Mouse (Mus musculus) stomach, postnatal 0 days (tissue): ENCODE measurements around the gene Rnf121. TPM values are rescaled to one million over a fixed set of nuclear protein-coding genes. Genes with fewer than 3 reads are reported as not detected.

Source experiments
- ATAC-seq: fragments of 200-750 bp; cut with Nextera tagmentation; 2 replicates; pipeline ENCODE4 v1.8.0; 2017; ENCODE audit not compliant: low FRiP score, low TSS enrichment
- DNase-seq: peaks from one replicate; pipeline ENCODE4 v3.0.0-alpha.2; 2016; ENCODE audit warnings: low spot score
- H3K27ac ChIP-seq: fragments of 300-500 bp; sonication (generic); replicated peaks from 2 replicates; pipeline ENCODE4 v1.5.1; 2014; ENCODE audit warnings: mild to moderate bottlenecking, control low read depth
- H3K27me3 ChIP-seq: fragments of 300-500 bp; sonication (generic); 2 replicates; pipeline ENCODE4 v1.6.1; 2014; ENCODE audit warnings: low read length; ENCODE audit not compliant: control insufficient read depth, insufficient read depth
- H3K36me3 ChIP-seq: fragments of 300-500 bp; sonication (generic); 2 replicates; pipeline ENCODE4 v1.6.1; 2014; ENCODE audit warnings: low read length, mixed read lengths; ENCODE audit not compliant: control insufficient read depth, insufficient read depth
- H3K4me1 ChIP-seq: fragments of 300-500 bp; sonication (generic); replicated peaks from 2 replicates; pipeline ENCODE4 v1.6.1; 2014; ENCODE audit warnings: antibody characterized with exemption; ENCODE audit not compliant: control insufficient read depth, insufficient read depth
- H3K4me2 ChIP-seq: fragments of 300-500 bp; sonication (generic); replicated peaks from 2 replicates; pipeline ENCODE4 v1.6.1; 2014; ENCODE audit warnings: low read depth, mild to moderate bottlenecking, control low read depth, moderate library complexity
- H3K4me3 ChIP-seq: fragments of 300-500 bp; sonication (generic); 2 replicates; pipeline ENCODE4 v1.5.1; 2014; ENCODE audit warnings: low read depth, low read length, control low read depth
- H3K9ac ChIP-seq: fragments of 300-500 bp; sonication (generic); 2 replicates; pipeline ENCODE4 v1.6.1; 2014; ENCODE audit warnings: mild to moderate bottlenecking, low read length, control low read depth, mixed read lengths
- H3K9me3 ChIP-seq: fragments of 300-500 bp; sonication (generic); 2 replicates; pipeline ENCODE4 v1.6.1; 2016; ENCODE audit warnings: low read length; ENCODE audit not compliant: control insufficient read depth
- CTCF ChIP-seq: IDR thresholded peaks from 2 replicates; pipeline ENCODE4 v1.5.1; 2016; ENCODE audit warnings: antibody characterized with exemption, low read depth, mild to moderate bottlenecking, moderate library complexity
- EP300 ChIP-seq: optimal IDR thresholded peaks from 2 replicates; pipeline ENCODE3; 2016; ENCODE audit warnings: antibody characterized with exemption
- WGBS: fragments of 180-500 bp; shearing (Covaris S2); extraction: QIAGEN DNeasy Blood & Tissue Kit; methylation state at CpG from one replicate; pipeline ENCODE4 v1.1.7; 2014; 5-methylcytosine and 5-hydroxymethylcytosine counted together
- polyA plus RNA-seq: library from polyadenylated mRNA; unstranded; fragments of >200 nt; fragmentation: Nextera tagmentation; extraction: Ambion mirVana; gene quantifications from 2 replicates; pipeline ENCODE4 v1.2.1, GENCODE M21; 2015

Rnf121 gene
- polyA plus RNA-seq, 1 experiment from 2014 or later = 18.0 TPM

DNA sequence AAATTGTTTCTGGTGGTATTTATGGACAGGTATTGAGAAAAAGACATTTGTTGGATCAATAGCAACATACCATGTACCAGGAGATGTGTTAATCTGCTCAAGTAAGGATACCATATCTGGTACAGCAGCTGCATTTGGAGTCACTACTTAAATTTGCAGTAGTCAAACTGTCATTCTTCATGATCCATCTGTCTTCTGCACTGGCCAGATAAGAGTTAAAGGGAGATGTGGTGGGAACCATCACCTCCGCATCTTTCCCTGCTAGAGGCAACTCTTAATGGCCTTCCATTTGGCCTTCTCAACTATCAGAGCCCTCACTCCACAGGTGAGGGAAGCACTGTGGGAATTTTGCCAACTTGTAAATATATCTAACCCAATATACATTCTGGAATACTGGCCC is 58.7 kb downstream of the Rnf121 start:
- no peak for DNase-seq
- Histone ChIP-seq H3K27me3 (no peaks in the 10 kb centered on the region), H3K36me3 (peaks cover 44% of the 10 kb centered on the region), H3K4me2 (no peak overlapping the region), H3K9me3 (no peaks in the 10 kb centered on the region), H3K4me3 (no peak overlapping the region), H3K4me1 (no peaks in the 10 kb centered on the region), H3K27ac (no peak overlapping the region), H3K9ac (no peak overlapping the region)
- WGBS = 73% methylated on average over 1 of the region's 1 CpGs
- ATAC-seq = no peak
- TF ChIP-seq CTCF (no peak), EP300 (no peak)

DNA sequence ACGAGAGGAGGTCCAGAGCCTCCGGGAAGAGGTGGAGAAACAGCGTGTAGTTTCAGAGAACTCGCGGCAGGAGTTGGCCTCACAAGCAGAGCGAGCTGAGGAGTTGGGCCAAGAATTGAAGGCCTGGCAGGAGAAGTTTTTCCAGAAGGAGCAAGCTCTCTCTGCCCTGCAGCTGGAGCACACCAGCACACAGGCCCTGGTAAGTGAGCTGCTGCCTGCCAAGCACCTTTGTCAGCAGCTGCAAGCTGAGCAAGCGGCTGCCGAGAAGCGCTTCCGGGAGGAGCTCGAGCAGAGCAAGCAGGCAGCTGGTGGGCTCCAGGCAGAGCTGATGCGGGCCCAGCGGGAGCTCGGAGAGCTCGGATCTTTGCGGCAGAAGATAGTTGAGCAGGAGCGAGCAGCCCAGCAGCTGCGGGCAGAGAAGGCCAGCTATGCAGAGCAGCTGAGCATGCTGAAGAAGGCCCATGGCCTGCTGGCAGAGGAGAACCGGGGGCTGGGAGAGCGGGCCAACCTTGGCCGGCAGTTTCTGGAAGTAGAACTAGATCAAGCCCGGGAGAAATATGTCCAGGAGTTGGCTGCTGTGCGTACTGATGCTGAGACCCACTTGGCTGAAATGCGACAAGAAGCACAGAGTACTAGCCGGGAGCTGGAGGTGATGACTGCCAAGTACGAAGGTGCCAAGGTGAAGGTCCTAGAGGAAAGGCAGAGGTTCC is 64.2 kb downstream of the Rnf121 start:
- TF ChIP-seq CTCF (no peak), EP300 (no peak)
- WGBS = 80% methylated on average over 26 of the region's 26 CpGs
- H3K4me2 ChIP-seq = no peak overlapping the region
- H3K4me3 ChIP-seq = no peak overlapping the region
- H3K4me1 ChIP-seq = no peaks in the 10 kb centered on the region
- peak overlapping the region; percentile 49 for H3K27ac ChIP-seq
- no peaks in the 10 kb centered on the region for H3K9me3 ChIP-seq
- H3K36me3 ChIP-seq = peaks cover 46% of the 10 kb centered on the region
- peak; percentile 39; the same call in 1 of the 2 replicates for ATAC-seq
- H3K9ac ChIP-seq = no peak overlapping the region
- no peak for DNase-seq
- H3K27me3 ChIP-seq = no peaks in the 10 kb centered on the region

DNA sequence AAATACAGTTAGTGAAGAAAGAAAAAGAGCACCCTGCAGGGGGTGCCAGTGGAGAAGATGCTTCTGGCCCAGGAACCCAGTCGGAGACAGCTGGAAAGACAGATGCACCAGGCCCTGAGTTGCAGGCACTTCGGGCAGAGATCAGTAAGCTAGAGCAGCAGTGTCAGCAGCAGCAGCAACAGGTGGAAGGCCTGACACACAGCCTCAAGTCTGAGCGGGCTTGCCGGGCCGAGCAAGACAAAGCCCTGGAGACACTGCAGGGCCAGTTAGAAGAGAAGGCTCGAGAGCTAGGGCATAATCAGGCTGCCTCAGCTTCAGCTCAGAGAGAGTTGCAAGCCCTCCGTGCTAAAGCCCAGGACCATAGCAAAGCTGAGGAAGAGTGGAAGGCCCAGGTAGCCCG is 65.0 kb downstream of the Rnf121 start:
- H3K4me2 ChIP-seq = no peak overlapping the region
- no peak for DNase-seq

DNA sequence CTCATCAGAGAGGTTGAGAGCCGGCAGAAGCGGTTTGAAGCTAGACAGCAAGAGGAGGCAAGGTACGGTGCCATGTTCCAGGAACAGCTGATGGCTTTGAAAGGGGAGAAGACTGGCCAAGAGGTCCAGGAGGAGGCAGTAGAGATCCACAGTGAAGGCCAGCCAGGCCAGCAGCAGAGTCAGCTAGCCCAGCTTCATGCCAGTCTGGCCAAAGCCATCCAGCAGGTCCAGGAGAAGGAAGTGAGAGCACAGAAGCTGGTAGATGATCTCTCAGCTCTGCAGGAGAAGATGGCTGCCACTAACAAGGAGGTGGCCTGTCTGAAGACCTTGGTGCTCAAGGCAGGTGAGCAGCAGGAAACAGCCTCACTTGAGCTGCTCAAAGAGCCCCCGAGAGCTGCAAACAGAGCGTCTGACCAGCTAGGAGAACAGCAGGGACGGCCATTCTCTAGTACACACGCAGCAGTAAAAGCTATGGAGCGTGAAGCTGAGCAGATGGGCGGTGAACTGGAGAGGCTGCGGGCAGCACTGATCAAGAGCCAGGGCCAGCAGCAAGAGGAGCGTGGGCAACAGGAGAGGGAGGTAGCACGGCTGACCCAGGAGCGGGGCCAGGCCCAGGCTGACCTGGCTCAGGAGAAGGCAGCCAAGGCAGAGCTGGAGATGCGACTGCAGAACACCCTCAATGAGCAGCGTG is 65.7 kb downstream of the Rnf121 start:
- ATAC-seq (no peak), DNase-seq (no peak)
- Histone ChIP-seq H3K27ac (no peak overlapping the region), H3K4me3 (no peak overlapping the region), H3K36me3 (peaks cover 57% of the 10 kb centered on the region), H3K9ac (no peak overlapping the region), H3K4me2 (no peak overlapping the region), H3K27me3 (no peaks in the 10 kb centered on the region), H3K9me3 (no peaks in the 10 kb centered on the region), H3K4me1 (no peaks in the 10 kb centered on the region)
- WGBS = 93% methylated on average over 15 of the region's 15 CpGs
- TF ChIP-seq EP300 (no peak), CTCF (peak; percentile 23)

More for the DNA sequence above, 65.0 kb downstream of the Rnf121 start:
- WGBS = 88% methylated on average over 8 of the region's 8 CpGs
- H3K36me3 ChIP-seq = peaks cover 51% of the 10 kb centered on the region
- no peak overlapping the region for H3K9ac ChIP-seq
- H3K9me3 ChIP-seq = no peaks in the 10 kb centered on the region
- TF ChIP-seq CTCF = no peak
- no peak for TF ChIP-seq EP300
- no peak for ATAC-seq
- no peak overlapping the region for H3K4me3 ChIP-seq
- H3K27me3 ChIP-seq = no peaks in the 10 kb centered on the region
- peak overlapping the region; percentile 49; the same call in 1 of the 2 replicates for H3K27ac ChIP-seq
- H3K4me1 ChIP-seq = no peaks in the 10 kb centered on the region

DNA sequence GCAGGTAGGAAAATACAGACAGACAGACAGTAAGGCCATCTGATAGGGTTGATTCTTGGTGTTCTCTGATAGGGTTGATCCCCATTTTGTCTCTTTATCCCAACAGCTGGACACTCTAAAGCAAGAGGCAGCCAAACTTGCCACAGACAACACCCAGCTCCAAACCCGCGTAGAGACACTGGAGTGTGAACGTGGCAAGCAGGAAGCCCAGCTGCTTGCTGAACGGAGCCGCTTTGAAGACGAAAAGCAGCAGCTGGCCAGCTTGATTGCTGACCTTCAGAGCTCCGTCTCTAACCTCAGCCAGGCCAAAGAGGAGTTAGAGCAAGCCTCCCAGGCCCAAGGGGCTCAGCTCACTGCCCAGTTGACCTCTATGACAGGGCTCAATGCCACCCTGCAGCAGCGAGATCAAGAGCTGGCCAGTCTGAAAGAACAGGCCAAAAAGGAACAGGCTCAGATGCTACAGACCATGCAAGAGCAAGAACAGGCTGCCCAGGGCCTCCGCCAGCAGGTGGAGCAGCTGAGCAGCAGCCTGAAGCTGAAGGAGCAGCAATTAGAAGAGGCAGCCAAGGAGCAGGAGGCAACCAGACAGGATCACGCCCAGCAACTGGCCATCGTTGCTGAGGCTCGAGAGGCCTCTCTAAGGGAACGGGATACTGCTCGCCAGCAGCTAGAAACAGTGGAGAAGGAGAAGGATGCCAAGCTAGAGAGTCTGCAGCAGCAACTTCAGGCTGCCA is 66.9 kb downstream of the Rnf121 start:
- H3K27me3 ChIP-seq = no peaks in the 10 kb centered on the region
- DNase-seq = peak; percentile 86

More for the DNA sequence above, 66.9 kb downstream of the Rnf121 start:
- peak; percentile 67 for ATAC-seq
- no peaks in the 10 kb centered on the region for H3K4me1 ChIP-seq
- no peak overlapping the region for H3K9ac ChIP-seq
- H3K9me3 ChIP-seq = no peaks in the 10 kb centered on the region
- TF ChIP-seq EP300 = no peak
- TF ChIP-seq CTCF = peak; percentile 100
- H3K27ac ChIP-seq = peak overlapping the region; percentile 49
- 55% methylated on average over 14 of the region's 14 CpGs for WGBS
- no peak overlapping the region for H3K4me3 ChIP-seq
- no peak overlapping the region for H3K4me2 ChIP-seq
- H3K36me3 ChIP-seq = peaks cover 65% of the 10 kb centered on the region
